Mouse (Mus musculus) urinary bladder, adult 2 months (tissue): ENCODE results near the gene Mkln1. TPM values are rescaled to one million over a fixed set of nuclear protein-coding genes. Genes with fewer than 3 reads are reported as not detected.

Experiments
- DNase-seq: peaks from one replicate; pipeline ENCODE4 v3.0.0; 2022; ENCODE audit warnings: low spot score
- polyA plus RNA-seq: library from polyadenylated mRNA; depleted of rRNA; stranded (reverse); fragments of >200 nt; gene quantifications from 2 replicates; pipeline ENCODE4 v1.2.3, GENCODE M21; 2012

The Mkln1 gene
- polyA plus RNA-seq, 1 experiment: 100.0 TPM

DNA sequence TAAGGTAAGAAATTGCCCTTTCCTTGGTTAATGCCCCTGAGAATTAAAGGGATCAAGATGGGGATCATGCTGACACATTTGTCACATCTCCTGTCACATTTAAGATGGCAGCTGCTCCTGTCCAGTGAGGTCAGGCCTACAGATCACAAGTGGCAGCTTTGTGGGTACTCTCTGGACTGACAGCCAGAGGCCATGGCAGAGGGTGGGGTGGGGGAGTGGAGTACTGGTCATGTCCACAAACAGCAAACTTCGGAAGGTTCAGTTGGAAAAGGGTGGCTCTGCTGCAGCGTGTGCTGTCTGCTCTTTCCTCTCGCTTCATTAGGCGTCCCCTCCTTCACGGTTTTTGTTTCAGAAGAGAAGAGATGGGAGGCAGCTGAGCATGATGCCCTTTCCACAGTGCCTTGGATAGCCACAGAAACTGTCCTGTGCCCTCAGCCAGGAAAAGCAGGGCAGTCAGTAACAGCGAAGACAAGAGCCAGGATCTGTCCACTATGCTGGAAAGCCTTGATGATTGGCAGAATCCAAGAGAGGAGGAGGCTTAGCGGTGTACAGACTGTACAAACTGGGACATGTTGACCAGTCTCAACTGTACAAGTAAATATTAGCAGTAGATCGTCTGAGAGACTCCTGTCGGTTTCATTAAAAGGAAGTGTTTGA, 119.3 kb downstream of the Mkln1 start:
- no peak for DNase-seq

DNA sequence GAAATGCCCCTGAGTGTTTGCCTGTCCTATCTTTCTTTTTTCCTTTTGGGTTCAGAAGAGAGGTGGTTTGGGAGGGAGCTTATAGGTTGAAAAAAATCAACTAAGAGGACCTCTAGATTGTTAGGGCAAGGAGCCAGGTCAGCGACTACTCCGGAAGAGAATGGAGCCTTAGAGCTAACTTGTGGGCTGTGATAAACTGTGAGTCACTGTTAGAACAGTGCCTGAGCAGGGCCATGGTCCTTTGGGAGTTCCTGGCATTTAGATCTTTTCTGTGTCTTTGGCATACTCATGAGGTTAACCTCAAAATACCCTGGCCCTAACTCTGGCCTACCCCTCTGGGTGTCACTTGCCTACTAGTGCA, 119.8 kb downstream of the Mkln1 start:
- no peak for DNase-seq

DNA sequence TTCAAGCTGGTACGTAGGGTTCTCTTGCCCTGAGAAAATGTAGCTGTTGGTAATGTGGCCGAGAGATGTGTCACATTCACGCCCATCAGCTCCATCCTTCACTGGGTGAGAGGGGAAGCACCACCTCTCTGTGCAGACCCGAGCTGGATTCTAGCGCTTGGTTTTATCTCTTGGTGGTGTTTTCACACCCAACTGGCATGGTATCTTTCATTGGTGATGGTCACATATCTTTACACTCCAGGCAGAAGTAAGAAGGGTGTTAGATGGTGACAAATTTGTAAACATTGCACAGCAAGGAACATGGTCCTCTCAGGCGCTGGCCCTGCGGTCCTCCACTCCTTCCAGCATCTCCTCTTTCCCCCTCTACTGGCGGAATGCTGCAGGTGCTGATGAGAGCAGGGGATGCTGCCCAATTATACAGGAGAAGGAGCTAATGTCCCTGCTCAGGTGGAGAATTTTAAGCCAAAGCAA, 120.5 kb downstream of the Mkln1 start:
- no peak for DNase-seq

DNA sequence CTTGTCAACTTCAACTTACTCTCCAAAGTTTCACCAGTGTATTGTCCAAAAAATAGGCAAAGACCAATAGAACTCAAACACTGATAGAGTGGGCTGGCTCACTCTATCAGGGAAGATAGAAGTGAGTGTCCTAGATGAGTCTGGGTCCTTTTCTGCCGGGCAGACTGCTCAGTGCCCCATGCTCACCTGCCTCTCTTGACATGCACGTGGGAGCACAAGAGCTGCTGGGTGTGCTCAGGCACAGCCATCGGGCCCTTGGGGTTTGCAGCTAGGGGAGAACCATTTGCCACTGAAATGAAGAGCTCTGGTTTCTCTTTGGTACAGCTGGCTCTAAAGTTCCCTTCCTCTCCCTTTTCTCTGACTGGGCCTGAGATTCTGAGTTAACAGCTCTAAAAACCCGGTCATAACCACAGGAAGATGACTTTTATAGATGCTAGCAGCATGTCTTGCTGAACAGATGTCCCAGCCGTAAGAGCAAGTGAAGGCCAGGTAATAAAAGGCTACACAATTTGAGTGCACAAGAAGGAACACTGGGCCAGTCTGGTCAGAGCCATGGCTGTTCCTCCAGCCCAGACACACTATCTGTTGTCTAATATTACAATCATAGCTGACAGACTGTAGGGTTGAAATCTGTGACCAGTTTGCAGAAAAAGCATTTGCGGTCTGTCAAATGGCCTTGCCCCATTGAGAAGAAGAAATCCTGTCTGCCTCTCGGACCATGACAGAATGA, 122.1 kb downstream of the Mkln1 start:
- no peak for DNase-seq

DNA sequence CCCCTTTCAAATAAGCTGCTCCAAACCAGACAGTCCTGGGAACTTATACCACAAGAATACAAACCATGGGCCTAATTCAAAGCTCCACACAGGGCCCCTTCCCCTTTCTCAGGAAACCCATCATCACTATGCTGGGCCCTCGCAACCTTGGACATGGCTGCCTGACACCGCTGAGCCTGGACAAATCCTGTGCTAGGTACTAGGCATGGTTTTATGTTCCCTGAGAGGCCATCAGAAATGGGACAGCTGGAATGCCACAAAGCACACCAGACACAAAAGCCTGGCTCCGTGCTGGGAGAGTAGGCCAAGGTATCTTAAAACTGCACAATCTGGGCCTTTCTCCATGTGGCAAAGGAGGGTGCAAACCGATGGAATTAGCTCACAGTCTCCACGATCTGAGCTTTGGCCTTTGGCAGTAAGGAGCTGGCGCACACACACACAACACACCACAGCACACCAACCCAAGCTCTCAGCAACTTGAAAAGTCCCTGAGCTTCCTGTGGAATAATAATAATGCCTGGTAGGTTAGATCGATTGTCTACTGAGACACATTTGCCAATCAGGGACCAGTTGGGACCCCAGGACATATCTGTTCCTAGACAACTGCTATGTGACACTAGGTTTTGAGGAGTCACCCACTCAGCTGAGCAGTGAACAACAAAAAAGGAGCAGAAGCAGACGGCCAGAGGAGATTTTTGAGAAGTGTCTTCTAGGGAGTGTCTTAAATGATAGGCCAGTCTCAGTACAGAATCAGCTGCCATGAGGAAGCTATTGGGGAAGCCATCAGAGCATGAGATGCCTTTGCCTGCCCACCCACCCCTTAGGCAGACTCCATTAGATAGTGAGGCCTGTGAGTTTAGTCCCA, 123.2 kb downstream of the Mkln1 start:
- no peak for DNase-seq

DNA sequence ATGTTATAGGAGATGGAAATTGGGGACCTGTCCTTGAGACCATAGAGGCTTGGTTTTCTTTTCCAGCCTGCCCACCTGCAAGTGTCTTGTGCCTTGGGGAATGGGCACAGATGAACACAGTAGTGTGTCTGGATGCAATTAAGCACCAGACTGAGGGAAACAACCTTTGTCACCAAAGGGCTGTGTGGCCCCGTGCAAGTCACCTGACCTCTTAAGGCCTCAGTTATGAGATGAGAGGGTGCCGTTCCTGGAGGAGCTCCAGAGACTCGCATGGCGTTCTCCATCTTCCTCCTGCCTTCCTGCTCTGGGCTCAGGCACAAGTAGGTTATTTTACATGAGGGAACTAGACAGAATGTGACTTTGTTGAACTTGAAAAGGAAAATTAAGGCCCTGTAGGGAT, 123.9 kb downstream of the Mkln1 start:
- no peak for DNase-seq

DNA sequence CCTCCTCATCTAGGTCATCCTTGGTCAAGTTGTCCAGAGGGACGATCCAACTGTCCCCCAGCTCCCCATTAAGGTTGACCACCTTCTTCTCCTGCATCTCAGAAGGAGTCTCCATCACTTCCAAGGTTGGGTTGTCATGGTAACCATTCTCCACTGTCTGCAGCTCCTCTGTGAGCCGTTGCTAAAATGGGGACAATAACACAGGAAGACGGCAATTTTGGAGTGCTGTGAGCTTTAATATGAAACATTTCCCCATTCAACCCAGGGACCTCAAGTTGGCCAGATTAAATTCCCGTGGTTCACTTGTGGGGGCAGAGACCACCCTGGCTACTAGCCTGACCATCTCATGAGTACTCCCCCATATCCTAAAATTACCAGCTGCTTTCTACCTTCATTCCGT, 124.5 kb downstream of the Mkln1 start:
- DNase-seq: no peak

DNA sequence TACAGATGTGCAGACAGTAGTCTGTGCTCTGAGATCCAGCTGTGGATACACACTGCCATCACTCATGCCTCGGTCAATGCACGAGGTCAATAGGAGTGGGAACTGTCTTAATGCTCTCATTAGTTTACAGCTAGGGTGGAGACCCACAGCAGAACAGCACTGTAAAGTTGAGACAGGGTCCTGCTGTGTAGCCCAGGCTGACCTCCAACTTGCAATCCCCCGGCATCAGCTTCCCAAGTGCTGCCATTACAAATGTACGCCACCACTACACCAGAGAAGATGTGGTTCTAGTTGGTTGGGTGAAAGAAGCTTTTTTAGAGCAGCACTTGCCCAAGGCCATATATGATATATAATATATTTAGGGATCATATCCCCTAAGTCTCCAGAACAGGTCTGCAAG, 125.1 kb downstream of the Mkln1 start:
- no peak for DNase-seq

DNA sequence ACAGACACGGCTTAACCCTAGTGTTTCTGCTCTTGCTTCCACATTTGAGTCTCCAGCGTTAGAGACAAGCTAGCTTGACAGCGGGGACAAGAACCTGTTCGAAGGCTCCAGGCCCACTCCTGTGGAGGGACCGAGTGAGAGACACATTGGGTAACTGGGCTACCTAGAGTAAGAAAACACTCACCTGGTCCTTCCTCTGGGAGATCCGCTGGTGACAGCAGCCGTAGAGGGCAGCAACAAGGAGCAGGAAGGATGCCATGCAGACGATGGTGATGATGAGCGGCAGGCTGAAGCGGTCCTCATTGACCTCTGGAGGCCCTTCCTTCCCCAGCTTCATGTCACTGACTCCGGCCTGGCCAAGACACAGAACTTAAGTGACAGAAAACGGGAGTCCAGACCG, 125.6 kb downstream of the Mkln1 start:
- no peak for DNase-seq

DNA sequence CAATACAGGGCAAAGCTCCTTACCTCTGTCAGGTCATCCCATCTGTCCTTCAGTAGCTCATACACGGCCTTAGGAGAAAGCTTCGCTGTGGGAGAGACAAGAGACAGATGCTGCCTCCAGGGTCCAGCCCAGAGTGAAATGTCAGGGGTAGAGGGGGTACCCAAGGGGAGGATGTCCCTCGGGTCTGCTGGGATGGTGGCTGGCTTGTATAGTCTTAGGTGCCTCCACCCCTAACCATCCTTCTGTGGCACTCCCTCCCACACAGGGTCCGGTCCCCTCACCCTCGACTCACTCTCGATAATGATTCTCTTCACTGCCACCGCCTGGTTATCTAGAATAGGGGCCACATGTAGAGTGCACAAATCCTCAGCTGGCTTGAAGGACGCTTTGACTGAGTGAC, 126.1 kb downstream of the Mkln1 start:
- DNase-seq: no peak

DNA sequence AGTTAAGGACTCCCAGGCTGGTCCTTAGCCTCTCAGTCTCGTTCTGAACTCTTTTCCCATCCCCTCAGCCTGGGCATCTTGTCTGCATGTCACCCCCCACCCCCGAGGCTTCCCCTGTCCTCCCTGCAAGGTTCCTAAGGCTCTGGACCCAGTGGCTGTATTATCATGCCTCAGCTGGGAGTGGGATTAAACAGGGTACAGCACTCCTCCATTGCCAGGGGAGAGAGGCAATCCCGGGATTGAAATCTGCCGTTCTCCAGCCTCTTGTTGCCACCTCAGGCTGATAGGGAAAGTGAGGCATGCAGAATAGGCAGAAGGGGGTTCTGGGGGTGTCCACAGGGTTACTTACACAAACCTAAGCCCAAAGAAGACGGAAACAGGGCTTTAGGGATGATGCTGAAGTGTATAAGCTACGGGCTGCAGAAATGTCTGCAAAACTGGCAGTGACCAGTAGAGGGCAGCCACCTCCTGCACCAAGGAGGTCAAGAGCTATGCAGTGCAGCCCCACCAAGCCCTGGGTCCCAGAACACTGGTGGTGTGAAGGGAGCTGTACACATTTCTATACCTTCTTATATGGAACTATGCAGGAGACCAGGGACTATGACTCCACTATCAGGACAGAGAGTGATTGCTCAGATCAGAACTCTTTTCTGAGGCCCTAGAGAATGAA, 126.8 kb downstream of the Mkln1 start:
- DNase-seq: no peak

DNA sequence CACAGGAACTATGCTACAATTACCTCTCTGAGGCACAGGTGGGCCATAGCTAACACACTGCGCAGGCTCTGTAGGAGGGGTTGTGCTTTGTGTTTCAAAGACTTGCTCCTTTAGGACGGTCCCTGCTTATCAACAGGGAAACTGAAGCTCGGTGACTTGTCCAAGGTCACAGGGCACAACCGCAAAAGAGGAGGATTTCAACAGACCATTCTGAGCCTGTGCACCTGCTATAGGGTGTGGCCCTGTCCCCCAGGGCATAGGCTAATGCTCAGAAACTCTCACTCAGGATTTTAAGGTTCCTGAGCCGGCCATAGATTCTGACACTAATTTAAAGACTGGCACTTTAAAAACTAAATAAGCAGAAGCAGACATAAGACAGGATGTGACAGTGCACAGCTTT, 128.4 kb downstream of the Mkln1 start:
- DNase-seq: no peak

DNA sequence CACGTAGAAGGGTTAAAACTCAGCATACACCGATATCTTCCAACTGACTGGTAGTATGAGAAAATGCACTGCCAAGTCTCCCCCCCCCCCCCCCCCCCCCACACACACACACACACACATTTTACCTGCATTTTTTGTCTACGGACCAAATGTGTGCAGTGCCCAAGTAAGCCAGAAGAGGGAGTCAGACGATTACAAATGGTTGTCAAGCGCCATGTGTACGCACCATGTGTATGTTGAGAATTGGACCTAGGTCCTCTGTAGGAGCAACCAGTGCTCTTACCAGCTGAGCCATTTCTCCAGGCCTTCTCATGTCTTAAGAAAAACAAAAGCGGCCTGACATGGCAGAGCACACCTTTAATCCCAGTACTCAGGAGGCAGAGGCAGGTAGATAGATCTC, 129.4 kb downstream of the Mkln1 start:
- no peak for DNase-seq

DNA sequence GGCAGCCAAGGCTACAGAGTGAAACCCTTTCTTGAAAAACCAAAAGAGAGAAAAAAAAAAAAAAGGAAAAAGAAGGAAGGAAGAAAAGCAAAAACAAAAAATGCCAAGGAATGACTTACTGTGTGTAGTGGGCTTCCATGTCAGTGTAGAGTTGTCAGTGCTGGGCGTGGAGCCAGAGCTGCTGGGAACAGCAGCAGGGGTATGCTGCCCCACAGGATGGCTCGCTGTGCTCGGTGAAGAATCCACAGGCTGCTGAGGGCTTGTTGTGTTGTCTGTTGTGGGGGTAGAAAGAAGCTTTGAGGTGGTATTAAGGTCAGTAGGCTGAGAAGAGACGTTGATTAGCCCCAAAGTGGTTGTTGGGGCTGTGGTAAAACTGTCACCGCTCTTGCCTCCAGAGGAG, 129.8 kb downstream of the Mkln1 start:
- no peak for DNase-seq

DNA sequence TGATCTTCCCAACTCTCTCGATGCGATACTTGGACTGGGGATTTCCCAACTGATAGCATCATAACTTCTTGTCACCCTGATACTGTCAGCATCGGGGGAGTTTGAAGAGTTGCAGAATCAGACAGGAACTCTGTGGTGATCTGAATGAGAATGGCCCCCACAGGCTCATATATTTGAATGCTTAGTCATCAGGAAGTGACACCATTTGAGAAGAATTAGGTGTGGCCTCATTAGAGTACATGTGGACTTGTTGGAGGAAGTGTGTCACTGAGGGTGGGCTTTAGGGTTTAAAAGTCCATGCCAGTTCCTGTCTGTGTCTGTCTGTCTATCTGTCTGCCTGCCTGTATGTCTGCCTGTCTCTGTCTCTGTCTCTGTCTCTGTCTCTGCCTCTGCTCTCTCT, 133.3 kb downstream of the Mkln1 start:
- DNase-seq: no peak

DNA sequence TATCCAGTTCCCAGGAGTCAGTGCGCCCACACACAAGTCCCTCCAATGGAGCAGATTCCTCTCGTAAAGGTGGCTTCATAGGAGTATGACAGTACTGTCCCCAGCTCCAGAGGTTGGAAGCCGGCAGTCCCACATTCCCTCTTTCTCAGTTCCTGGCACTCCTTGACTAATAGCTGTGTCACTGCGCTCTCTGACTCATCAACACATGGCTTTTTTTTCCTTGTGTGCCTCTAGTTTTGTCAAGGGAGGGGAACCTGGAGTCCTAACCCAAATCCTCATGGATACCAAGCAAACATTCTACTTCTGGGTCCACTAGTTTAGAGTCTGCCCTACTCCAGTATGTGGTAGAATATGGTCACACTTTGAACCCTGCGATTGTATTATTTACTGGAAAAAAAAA, 136.2 kb downstream of the Mkln1 start:
- DNase-seq: no peak

DNA sequence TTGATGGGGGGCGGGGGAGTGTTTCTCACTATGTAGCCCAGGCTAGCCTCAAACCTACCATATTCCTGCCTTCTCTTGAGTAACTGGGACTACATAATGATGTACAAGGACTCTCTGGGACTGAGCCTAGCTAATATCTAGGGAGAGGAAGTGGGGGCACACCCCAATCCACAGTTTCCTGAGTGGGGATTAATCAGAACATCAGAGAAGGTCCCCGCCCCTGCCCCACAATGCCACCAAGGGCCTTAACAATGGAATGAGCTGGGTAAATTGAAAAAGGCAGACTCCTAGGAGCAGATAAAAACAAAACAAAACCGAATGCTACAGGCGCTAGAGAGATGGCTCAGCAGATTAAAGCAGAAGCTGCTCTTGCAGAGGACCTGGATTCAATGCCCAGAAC, 138.7 kb downstream of the Mkln1 start:
- no peak for DNase-seq

DNA sequence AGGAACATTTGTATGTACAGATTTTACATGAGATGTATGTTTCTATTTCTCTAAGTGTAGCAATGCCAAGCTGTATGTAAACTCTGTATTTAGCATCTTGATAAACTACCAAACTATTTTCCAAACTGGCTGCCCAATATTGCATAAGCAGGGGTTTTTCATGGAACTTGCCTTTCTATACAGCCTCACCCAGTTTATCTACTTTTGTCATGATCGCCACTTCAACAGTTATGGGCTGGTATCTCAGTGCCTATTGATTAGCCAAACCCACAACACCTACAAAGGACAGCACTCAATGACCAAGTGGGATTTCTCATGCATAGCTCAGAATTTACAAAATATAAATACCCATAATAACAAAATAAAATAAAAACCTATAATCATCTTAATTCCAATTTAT, 139.6 kb downstream of the Mkln1 start:
- DNase-seq: no peak

DNA sequence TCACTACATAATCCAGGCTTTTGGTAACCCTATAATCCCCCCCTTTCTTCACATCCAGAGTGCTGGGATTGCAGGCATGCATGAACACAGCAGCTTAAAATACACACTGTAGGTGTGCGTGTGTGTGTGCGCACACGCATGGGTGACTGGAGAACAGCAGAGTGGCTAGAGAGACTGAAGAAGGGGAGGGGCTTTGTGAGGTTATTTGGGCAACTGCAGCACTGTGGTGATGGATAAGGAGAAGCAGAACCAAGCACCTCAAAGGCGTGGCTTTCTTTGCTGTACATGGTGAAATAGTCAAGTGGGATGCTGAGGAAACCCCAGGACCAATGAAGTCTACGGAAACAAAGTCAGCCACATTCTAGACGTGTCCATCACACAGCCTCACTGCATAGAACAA, 141.5 kb downstream of the Mkln1 start:
- DNase-seq: no peak

DNA sequence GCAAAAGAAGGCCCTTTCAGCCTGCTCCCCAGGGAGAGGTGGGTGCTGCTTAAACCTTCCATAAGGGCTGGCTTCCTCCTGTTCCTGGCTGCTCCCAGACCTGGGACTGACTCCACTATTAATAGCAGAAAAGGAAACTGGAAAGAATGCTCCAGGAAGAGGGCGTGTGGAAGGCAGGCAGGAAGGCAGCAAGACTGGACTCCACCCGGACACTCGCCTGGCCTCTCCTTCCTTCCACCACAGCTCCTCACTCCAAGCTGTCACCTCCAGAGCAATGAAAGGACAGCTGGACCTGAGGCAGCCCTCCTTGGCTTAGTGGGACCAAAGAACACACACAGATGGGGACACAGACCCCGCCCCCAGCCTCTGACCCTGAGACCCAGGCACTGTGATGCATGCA, 145.8 kb downstream of the Mkln1 start:
- no peak for DNase-seq

DNA sequence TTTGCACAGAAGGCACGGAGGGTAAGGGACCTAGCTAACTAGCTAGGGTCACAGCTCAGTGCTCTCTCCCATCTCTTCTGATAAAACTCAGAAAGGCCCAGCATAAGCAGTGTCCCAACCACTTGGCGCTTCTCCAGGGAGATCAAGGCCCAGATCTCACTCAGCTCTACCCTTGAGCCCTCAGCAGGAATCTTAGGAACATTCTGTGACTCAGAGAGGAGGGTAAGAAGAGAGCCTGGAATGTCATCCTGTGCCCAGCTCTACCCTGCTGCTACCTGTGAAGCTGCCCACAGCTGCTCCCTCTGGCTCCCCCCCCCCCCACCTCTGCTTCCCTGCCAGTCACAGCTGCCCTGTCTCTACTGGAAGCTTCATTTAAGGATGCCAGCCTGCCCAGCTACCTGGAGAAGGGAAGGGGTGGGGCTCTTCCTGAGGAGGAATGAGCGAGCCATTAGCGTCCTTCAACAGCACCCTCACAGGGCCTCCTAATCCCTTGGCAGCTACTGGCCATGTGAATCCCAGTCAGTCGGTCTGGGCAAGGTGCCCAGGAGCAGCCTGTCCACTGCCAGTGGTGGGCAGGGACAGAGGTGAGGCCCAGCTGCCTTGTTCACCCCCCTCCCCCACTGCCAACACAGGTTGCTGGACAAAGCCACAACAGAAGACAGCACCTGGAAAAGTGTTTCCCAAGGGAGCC, 151.0 kb downstream of the Mkln1 start:
- DNase-seq: no peak
